Mouse (Mus musculus) stomach, postnatal 0 days (tissue): ENCODE measurements at regions not wholly inside any gene's neighbourhood (a gene's known extent, or its start where the extent isn't known, plus 50 kb on each side); places are given as distances from the start of the nearest gene placed in this dataset.
A peak's percentile ranks its signal among the peaks of the same experiment; 100 is the strongest.

Experiments
- ATAC-seq: fragments of 200-750 bp; cut with Nextera tagmentation; 2 replicates; pipeline ENCODE4 v1.8.0; 2017; ENCODE audit not compliant: low FRiP score, low TSS enrichment
- DNase-seq: peaks from one replicate; pipeline ENCODE4 v3.0.0-alpha.2; 2016; ENCODE audit warnings: low spot score
- H3K27ac ChIP-seq: fragments of 300-500 bp; sonication (generic); replicated peaks from 2 replicates; pipeline ENCODE4 v1.5.1; 2014; ENCODE audit warnings: mild to moderate bottlenecking, control low read depth
- H3K27me3 ChIP-seq: fragments of 300-500 bp; sonication (generic); 2 replicates; pipeline ENCODE4 v1.6.1; 2014; ENCODE audit warnings: low read length; ENCODE audit not compliant: control insufficient read depth, insufficient read depth
- H3K36me3 ChIP-seq: fragments of 300-500 bp; sonication (generic); 2 replicates; pipeline ENCODE4 v1.6.1; 2014; ENCODE audit warnings: low read length, mixed read lengths; ENCODE audit not compliant: control insufficient read depth, insufficient read depth
- H3K4me1 ChIP-seq: fragments of 300-500 bp; sonication (generic); replicated peaks from 2 replicates; pipeline ENCODE4 v1.6.1; 2014; ENCODE audit warnings: antibody characterized with exemption; ENCODE audit not compliant: control insufficient read depth, insufficient read depth
- H3K4me2 ChIP-seq: fragments of 300-500 bp; sonication (generic); replicated peaks from 2 replicates; pipeline ENCODE4 v1.6.1; 2014; ENCODE audit warnings: low read depth, mild to moderate bottlenecking, control low read depth, moderate library complexity
- H3K4me3 ChIP-seq: fragments of 300-500 bp; sonication (generic); 2 replicates; pipeline ENCODE4 v1.5.1; 2014; ENCODE audit warnings: low read depth, low read length, control low read depth
- H3K9ac ChIP-seq: fragments of 300-500 bp; sonication (generic); 2 replicates; pipeline ENCODE4 v1.6.1; 2014; ENCODE audit warnings: mild to moderate bottlenecking, low read length, control low read depth, mixed read lengths
- H3K9me3 ChIP-seq: fragments of 300-500 bp; sonication (generic); 2 replicates; pipeline ENCODE4 v1.6.1; 2016; ENCODE audit warnings: low read length; ENCODE audit not compliant: control insufficient read depth
- CTCF ChIP-seq: IDR thresholded peaks from 2 replicates; pipeline ENCODE4 v1.5.1; 2016; ENCODE audit warnings: antibody characterized with exemption, low read depth, mild to moderate bottlenecking, moderate library complexity
- EP300 ChIP-seq: optimal IDR thresholded peaks from 2 replicates; pipeline ENCODE3; 2016; ENCODE audit warnings: antibody characterized with exemption
- WGBS: fragments of 180-500 bp; shearing (Covaris S2); extraction: QIAGEN DNeasy Blood & Tissue Kit; methylation state at CpG from one replicate; pipeline ENCODE4 v1.1.7; 2014; 5-methylcytosine and 5-hydroxymethylcytosine counted together

DNA sequence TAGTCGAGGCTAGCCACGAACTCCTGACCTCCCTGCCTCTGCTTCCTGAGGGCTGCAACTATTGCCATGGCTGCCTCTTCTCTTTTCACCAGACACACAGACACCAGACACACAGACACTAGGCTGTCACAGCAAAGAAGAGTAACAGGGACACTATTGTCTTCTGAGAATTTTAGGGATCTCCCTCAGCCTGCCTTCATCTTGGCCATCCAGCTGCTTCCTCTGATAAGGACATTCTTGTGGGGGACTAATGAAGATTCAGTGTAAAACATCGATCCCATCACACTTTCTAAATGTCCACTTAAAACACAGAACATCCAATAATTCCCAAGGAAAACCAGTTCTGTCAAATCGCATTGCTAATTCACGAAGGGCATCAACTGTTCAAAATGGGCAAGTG lies 98.2 kb downstream of the Cd24a start:
- Histone ChIP-seq H3K4me3 (no peak overlapping the region), H3K27ac (no peak overlapping the region), H3K4me2 (no peak overlapping the region), H3K4me1 (0 out of 2 replicates have a peak, but pooled peaks cover 3% of the 10 kb centered on the region), H3K9me3 (no peaks in the 10 kb centered on the region), H3K9ac (no peak overlapping the region), H3K27me3 (no peaks in the 10 kb centered on the region), H3K36me3 (no peaks in the 10 kb centered on the region)
- TF ChIP-seq EP300 (no peak), CTCF (no peak)
- ATAC-seq (no peak), DNase-seq (no peak)
- WGBS: 83% methylated on average over 5 of the region's 5 CpGs

DNA sequence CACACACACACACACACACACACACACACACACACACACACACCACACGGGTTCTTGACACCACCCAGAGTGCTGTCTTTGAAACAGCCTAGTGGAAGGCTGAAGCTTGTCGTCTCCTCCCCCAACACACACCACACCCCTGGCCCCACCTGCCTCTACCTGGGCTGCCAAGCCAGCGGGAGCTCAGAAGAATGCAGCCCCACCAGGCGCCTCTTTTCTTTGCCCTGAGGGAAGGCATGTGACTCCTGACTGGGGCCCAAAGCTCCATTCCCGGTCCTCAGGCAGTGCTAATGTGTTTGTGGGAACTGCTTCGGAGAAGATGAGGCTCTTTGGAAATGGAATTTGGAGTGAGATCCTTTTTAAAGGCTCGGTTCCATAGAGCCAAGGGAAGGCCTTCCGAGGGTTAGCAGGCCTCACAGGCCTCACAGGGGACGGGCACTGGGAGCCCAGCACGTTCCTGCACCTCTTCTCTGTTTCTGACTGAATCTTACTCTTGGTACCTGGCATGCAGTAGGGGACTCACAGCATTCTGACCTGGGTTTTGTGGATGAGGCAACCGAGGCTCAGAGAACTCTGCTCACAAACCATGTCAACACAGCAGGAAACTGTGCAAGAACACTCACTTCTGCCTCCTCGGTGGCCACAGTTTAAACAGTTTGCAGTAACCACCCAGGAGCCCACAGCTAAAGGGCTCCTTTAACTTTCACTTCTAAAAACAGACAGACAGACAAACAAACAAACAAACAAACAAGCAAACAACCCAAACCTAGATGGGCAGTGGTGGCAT lies 106.4 kb downstream of the Cd24a start:
- Histone ChIP-seq H3K9me3 (no peaks in the 10 kb centered on the region), H3K27ac (peak overlapping the region; percentile 63), H3K9ac (no peak overlapping the region), H3K4me2 (no peak overlapping the region), H3K4me3 (no peak overlapping the region), H3K27me3 (no peaks in the 10 kb centered on the region), H3K36me3 (no peaks in the 10 kb centered on the region), H3K4me1 (peaks cover 3% of the 10 kb centered on the region; the same call in 1 of the 2 replicates)
- WGBS: 37% methylated on average over 12 of the region's 12 CpGs
- DNase-seq (peak; percentile 89), ATAC-seq (peak; percentile 93)
- no peak for TF ChIP-seq EP300
- TF ChIP-seq CTCF: 0 out of 2 replicates have a peak, but pooled peaks have one; percentile 5

DNA sequence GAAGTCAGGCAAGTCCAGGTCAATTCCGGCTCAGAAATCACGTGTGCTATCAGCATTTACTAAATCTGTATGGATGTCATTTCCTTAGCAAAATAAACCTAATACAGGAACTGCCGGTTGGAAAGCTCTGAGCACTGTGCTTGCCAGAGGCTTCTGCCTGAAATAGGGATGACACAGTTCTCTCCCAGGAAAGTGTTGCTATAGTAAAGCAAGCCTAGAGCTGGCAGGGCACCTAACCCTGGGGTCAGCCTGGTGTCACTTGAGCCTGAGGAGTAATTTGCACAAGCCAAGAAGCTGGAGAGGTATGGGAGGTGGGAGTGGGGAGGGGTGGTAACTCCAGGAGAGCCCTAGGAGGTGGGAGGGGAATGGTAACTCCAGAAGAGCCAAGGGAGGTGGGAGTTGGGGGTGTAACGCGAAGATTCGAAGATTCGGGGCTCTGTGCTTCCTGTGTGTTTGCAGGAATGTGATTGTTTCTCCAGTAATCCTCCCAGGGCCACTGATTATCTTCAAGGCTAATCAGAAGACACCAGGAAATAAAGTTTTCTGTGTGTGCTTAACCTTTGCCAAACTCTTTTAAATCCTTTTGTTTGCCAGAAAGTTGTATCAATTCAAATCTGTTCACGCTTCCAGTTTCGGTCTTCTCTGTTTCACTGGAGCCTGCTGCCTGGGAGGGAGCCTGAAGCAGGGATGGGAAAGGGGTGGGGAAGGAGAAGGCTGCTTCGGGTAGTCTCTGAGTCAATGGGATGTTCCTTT lies 111.3 kb downstream of the Cd24a start:
- TF ChIP-seq CTCF: no peak
- no peak for TF ChIP-seq EP300
- no peaks in the 10 kb centered on the region for H3K27me3 ChIP-seq
- 0 out of 2 replicates have a peak, but pooled peaks have one; percentile 23 for ATAC-seq
- H3K4me1 ChIP-seq: peaks cover 10% of the 10 kb centered on the region
- H3K4me2 ChIP-seq: peak overlapping the region; percentile 49
- no peak for DNase-seq
- peak overlapping the region; percentile 27; the same call in 1 of the 2 replicates for H3K9ac ChIP-seq
- H3K36me3 ChIP-seq: no peaks in the 10 kb centered on the region
- 8% methylated on average over 10 of the region's 10 CpGs for WGBS
- peak overlapping the region; percentile 49; the same call in 1 of the 2 replicates for H3K27ac ChIP-seq
- H3K9me3 ChIP-seq: no peaks in the 10 kb centered on the region
- H3K4me3 ChIP-seq: no peak overlapping the region; the same call in 1 of the 2 replicates

DNA sequence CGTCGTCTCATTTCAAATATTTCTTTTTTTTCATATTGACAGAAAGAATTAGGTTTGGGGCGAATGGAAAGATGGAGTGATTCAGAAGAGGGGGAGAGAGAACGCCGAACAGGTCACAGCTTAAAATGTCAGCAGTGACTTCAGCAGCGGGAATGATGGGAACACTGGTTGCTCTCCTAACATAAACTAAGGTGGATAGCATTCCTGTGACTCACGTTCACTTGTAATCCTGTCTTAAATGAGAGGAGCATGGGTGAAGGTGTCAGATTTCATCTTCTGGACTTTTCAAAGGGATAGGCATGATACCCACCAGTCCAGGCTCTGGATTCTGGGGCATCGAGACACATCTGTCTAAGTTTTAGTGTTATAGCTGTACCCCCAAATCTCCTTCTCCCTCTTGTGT lies 111.8 kb downstream of the Cd24a start:
- ATAC-seq: peak; percentile 30; the same call in 1 of the 2 replicates
- H3K4me3 ChIP-seq: no peak overlapping the region; the same call in 1 of the 2 replicates
- peak overlapping the region; percentile 49 for H3K4me2 ChIP-seq
- H3K9me3 ChIP-seq: no peaks in the 10 kb centered on the region
- DNase-seq: no peak
- H3K9ac ChIP-seq: no peak overlapping the region
- no peaks in the 10 kb centered on the region for H3K27me3 ChIP-seq
- no peak for TF ChIP-seq CTCF
- no peak for TF ChIP-seq EP300
- no peaks in the 10 kb centered on the region for H3K36me3 ChIP-seq
- peaks cover 10% of the 10 kb centered on the region for H3K4me1 ChIP-seq
- H3K27ac ChIP-seq: no peak overlapping the region
- WGBS: 20% methylated on average over 8 of the region's 8 CpGs

DNA sequence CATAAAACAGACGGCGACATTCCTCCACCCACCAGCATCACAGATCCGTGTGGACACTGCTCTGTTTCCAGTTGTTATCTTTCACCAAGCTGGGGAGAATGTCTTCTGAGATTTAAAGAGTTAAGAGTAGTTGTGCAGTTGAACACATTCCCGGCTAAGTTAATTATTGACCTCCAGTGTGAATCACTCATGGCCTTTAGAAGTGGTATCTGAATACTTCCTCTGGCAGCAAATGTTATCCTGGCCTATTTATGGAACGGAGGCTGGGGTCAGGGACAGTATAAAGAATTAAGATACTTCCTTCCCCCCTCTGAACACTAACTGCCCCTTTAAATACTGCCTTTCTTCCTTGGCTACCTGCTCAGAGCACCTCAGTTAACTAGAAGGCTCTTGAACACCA lies 115.9 kb downstream of the Cd24a start:
- H3K9ac ChIP-seq: no peak overlapping the region
- no peak overlapping the region for H3K4me2 ChIP-seq
- H3K36me3 ChIP-seq: no peaks in the 10 kb centered on the region
- no peaks in the 10 kb centered on the region for H3K27me3 ChIP-seq
- ATAC-seq: peak; percentile 50; the same call in 1 of the 2 replicates
- peak overlapping the region; percentile 65; the same call in 1 of the 2 replicates for H3K27ac ChIP-seq
- TF ChIP-seq EP300 (no peak), CTCF (no peak)
- H3K4me1 ChIP-seq: peaks cover 10% of the 10 kb centered on the region
- H3K4me3 ChIP-seq: no peak overlapping the region
- WGBS: 38% methylated on average over 5 of the region's 5 CpGs
- DNase-seq: no peak
- no peaks in the 10 kb centered on the region for H3K9me3 ChIP-seq
